Mouse (Mus musculus) right cerebral cortex, postnatal 10 days (tissue): ENCODE results near the gene Ppat.
"Not testable (repeated sequence)": the region's sequence is repeated elsewhere in the genome, so short reads cannot be mapped to it uniquely, and the experiment has no call there.

Source experiments
- DNase-seq, 2 experiments: peaks; one replicate each; pipeline ENCODE4 v3.0.0; 2021; ENCODE audit warnings: low spot score in 2 of 2

Ppat gene

GRCm38 (mm10) chr5:76951106-76952027, at the start of gene Ppat, which contains the start of gene Paics:
Gene Ppat (minus strand): TSS chr5:76951578.
Gene Paics (plus strand): TSS chr5:76951307.
- DNase-seq, result peak; percentile 98 to 99

DNA sequence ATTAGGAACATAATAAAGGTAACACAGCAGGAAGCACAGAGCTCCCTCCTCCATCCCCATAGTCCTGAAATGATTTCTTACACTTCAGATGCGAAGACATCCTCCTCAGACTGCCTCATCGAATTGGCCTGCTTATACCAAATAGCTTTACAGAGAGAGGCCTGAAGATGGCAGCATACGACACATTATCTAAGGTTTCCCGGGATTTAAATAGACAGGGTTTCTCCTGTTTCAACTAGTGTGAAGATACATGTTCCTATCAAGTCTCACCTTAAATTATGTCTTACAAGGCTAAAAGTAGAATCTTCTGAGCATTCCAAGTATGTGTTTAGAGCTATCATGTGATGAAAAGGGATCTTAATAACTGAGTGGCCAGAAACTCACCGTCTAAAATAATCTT, 47.0 kb upstream of the Ppat start:
- DNase-seq, result peak; percentile 42 to 48

GRCm38 (mm10) chr5:76993174-76993814, 41.9 kb upstream of the Ppat start:
- DNase-seq, result no peak

GRCm38 (mm10) chr5:76990789-76991188, 39.4 kb upstream of the Ppat start:
- DNase-seq, result no peak

DNA sequence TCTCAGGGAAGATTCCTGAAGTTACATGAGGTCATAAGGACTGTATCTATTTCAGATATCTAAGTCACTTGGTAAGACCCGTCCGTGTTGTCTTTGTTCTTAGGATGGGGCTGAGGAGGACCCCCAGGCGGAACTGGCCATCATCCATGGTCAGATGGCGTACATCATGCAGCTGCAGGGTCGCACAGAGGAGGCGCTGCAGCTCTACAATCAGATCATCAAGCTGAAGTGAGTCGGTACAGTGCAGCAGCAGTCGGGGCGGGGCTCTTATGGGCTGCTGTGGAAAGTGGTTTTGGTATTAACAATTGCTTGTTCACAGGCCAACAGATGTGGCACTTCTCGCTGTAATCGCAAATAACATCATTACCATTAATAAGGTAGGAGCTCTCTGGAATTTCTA, 32.6 kb upstream of the Ppat start:
- DNase-seq, result no peak

DNA sequence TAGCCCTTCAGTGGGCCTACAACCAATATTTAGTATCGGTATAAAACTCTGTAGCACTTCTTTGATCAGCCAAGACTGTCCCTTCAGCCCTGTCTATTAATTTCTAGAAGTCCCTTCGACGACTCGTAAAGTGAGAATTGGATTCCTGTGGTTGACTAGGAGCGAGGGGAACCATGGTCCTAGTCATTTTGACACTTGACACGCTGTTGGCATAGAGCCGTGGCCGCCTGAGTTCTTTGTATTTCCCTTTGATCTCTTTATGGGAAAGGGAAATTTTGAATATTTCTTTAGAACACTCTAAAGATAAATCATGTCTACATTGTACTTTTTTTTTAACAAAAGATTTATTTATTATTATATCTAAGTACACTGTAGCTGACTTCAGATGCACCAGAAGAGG, 24.4 kb upstream of the Ppat start:
- no peak for DNase-seq

DNA sequence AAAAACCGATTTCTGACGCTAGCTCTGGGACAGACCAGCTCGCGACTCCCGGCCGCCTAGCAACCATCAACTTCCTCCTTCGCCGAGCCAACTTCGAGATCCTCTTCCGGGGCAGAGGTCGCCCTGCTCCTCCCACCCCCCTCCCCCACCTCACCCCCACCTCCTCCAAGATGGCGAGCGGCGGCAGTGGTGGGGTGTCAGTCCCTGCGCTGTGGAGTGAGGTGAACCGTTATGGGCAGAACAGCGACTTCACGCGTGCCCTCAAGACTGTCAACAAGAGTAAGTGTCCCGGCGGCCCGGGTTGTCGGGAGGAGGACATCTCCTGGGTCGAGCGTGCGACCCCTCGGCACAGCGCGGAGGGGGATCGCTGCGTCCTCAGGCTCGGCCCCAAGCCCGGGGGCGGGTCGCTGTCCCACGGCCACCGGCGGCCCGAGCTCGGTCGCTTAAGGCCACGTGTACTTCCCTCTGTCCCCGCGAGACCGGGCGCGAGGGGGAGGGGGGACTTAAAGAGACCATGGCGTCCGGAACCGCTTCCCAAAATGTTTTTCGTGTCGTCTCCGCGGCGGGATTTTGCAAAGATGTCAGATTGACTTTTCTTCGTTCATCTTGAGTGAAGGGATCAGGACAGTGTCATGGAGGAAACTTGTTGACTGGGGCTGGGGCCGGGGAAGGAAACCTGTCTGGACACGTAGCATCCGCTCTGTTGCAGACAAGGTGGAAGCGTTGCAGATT, 23.3 kb upstream of the Ppat start, which contains the start of gene Srp72:
Gene Srp72, plus strand, starts transcription at position 130 of the 732 bp plus-strand sequence.
- peak; percentile 93 to 94 for DNase-seq

GRCm38 (mm10) chr5:76974207-76974553, 22.8 kb upstream of the Ppat start:
- no peak for DNase-seq

DNA sequence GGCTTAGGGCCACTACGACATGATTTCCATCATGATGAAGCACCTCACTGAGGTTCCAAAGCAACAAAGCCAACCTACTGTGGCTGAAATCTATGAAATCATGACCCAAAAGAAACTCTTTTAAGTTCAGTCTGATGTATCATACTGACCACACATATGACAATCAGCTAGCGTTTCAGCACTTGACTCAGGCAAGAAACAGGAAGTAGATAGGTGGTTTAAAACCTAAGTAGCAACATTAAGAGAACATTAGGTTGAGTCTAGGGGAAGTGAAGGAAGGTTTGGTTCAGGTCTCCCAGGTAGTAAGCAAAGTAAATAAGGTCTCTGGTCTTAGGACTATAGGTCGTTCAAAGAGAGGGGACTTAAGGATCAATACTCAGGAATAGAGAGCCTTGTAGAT, 22.1 kb upstream of the Ppat start:
- no peak for DNase-seq

DNA sequence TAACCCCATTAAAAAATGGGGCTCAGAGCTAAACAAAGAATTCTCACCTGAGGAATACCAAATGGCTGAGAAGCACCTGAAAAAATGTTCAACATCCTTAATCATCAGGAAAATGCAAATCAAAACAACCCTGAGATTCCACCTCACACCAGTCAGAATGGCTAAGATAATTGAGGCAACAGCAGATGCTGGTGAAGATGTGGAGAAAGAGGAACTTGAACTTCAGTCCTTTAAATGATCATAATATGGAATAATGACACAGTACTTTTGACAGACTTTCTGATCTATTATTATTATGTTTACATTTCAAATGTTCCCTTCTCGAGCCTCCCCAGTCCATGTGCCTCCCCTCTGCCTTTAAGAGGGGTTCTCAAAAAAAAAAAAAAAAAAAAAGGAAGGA, 19.7 kb upstream of the Ppat start:
- not testable (repeated sequence) for DNase-seq

GRCm38 (mm10) chr5:76969250-76969649, 17.9 kb upstream of the Ppat start:
- no peak for DNase-seq

- no peak for DNase-seq
These were observed 13.3 kb upstream of the Ppat start for GRCm38 (mm10) chr5:76964651-76965050.

DNA sequence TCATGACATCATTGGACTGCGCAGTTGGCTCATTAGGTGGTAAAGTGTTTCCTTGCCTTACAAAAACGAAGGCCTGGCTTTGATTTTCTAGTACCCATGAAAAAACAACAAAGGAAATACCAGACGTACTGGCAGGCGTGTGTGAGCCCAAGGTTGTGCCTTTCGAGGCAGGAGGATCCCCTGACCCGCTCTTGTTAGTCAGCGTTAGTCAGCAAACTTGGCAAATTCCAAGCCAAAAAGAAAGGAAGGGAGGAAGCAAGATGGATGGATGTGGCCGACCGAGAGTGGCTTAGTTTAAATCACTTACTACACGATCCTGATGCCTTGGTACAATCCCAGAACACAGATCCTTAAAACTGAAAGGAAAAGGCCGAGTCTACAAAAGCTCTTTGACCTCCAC, 11.2 kb upstream of the Ppat start:
- DNase-seq, result no peak

DNA sequence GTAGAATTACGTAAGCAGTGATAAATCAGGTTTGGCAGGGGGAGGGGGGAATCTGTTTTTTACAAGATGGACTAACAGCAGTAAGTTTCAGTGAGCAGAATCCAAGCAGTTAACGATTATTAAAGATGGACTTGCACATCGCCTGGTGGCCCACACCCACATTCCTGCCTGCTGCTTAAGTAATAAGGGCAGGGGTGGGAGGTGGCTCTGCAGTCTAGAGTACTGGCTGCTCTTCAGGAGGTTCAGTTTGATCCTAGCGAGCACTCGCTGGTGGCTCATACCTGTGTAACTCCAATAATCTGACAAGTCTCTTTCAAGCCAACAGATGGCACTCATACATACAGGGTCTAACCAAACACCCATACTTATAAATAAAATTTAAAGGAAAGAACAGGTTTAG, 8.2 kb upstream of the Ppat start:
- DNase-seq, result no peak

GRCm38 (mm10) chr5:76957954-76958353, 6.6 kb upstream of the Ppat start:
- no peak for DNase-seq

GRCm38 (mm10) chr5:76955474-76955873, 4.1 kb upstream of the Ppat start:
- no peak for DNase-seq

DNA sequence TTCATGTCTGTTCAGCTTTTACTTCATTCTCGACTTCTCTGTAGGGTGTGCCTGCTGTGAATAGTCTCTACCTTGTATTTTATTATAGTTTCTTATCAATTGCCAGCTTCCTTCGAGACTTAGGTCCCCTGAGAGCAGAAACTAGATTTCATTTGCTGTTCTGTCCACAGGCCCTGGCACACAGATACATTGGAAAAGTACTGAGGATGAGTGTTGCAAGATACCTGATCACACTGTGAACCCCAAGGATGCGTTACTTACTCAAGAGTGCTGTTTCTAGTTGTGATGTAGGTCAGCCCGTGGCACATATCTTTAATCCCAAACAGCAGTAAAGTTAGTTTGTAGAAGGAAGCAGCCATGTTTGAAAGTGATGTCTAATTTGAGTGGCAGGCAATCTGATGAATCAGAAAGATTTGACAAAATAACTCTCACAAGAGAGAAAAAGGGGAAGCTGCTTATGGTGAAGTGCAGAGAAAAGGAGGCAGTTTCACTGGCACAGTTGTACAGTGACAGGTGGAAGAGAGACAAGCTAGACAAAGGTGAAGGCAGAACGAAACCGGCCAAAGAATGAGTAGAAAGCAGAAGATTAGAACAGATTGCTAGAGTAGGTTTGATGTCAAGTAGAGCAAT, 3.0 kb upstream of the Ppat start:
- no peak for DNase-seq

GRCm38 (mm10) chr5:76953794-76954193, 2.4 kb upstream of the Ppat start:
- no peak for DNase-seq

DNA sequence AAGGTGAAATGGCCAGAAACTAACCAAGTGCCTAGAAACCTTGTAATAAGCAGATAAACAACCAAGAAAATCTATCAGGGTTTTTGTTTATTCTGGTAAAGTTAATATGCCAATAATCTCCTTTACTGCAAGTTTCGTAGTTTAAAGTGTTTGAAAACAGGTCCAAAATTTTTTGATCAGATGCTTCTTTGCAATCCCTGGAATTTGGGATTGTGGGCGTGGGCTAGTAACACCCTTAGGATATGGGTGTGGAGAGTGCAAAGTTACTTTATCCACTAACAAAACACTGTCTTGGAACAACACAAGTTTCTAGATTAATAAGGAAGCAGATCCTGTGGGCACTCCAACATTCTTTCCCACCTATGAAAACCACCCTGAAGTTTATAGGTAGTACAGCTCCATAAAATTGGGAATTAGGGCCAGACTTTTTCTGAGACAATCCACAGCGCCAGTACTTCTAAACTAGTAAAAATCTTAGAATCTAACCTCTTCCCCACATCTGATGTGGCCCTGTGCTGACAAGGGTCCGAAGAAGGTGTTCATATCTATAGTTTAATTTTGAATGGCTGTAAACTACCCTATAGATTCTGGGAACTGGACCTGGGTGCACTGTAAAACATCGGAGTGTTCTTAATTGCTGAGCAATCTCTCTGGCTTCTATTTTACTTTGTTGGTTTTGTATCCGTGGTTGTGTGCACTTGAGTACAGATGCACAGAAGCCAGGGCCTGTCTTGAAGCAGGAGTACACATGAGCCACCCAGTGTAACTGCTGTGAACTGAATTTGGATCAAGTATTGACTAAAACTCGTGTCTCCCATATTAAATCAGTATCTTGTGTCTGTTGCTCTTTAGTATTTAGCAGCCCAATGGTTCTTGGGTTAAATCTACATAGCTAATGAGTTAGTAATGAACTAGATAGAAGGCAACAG, 998 bp upstream of the Ppat start:
- DNase-seq, result no peak

DNA sequence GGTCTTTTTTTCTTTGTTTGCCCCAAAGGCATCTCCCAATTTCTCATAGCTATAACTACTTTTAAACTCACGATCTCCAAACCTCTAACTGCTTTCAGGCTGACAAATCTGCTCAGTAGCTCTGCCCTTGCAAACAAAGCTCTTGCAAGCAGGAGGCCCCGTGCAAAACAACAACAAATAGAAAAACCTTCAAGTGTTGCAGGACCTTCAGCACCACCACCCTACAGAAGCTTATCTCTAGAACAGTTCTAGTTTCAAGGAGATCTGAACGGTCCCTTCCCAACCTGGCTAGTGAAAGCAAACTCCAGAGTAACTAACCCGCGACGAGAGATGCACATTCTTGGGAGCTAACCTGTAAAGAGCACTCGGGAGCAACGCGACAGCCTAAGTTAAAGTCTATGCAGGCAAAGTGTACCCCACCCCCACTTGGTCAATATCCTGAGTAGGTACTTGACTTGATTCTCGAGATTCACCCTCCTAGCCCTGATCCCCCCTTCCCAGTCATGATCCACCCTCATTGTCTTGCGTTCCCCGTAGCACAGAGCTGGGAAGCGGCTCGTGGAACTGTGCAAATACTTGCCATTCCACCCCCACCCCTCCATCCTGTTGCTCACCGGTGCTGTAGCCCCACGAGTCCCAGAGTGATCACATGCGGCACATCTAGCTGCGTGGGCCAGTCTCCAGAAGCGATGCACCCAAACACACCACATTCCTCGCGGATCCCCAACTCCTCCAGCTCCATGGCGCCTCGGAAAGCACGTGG, 854 bp downstream of the Ppat start:
- DNase-seq, result no peak
